Mouse (Mus musculus): ENCODE measurements around the gene Stambpl1. TPM values are rescaled to one million over a fixed set of nuclear protein-coding genes. Genes with fewer than 3 reads are reported as not detected.

The Stambpl1 gene
- polyA plus RNA-seq, 1 experiment from 2014 or later: 11.5 TPM

Other genes starting within 250 kb of the Stambpl1 start
- not detected in 2 replicates for gene Lipf, start 231.0 kb upstream of the Stambpl1 start, polyA plus RNA-seq (2015; fragmentation: Nextera tagmentation; extraction: Ambion mirVana)
- not detected in 2 replicates for gene Lipk, start 183.9 kb upstream of the Stambpl1 start, polyA plus RNA-seq (2015; fragmentation: Nextera tagmentation; extraction: Ambion mirVana)
- not detected in 2 replicates for gene Lipn, start 124.9 kb upstream of the Stambpl1 start, polyA plus RNA-seq (2015; fragmentation: Nextera tagmentation; extraction: Ambion mirVana)
- gene Lipm, start 91.3 kb upstream of the Stambpl1 start, polyA plus RNA-seq (2015; fragmentation: Nextera tagmentation; extraction: Ambion mirVana): 0.12 TPM in 1 of 2 replicates, not detected in the other
- 0.16 and 0.67 TPM in 2 replicates for gene Ankrd22, start 26.2 kb upstream of the Stambpl1 start, polyA plus RNA-seq (2015; fragmentation: Nextera tagmentation; extraction: Ambion mirVana)
- gene Acta2, start 63.4 kb downstream of the Stambpl1 start, polyA plus RNA-seq (2015; fragmentation: Nextera tagmentation; extraction: Ambion mirVana): 801 and 904 TPM in 2 replicates
- gene Fas, start 98.4 kb downstream of the Stambpl1 start, polyA plus RNA-seq (2015; fragmentation: Nextera tagmentation; extraction: Ambion mirVana): 11.2 and 12.0 TPM in 2 replicates

Data from lung, embryonic 15.5 days (tissue).